Mouse (Mus musculus) heart, embryonic 13.5 days (tissue): ENCODE measurements around the gene Ski. TPM values are rescaled to one million over a fixed set of nuclear protein-coding genes. Genes with fewer than 3 reads are reported as not detected.

Source experiments
- ATAC-seq: fragments of 200-750 bp; cut with Nextera tagmentation; 2 replicates; pipeline ENCODE4 v1.8.0; 2017; ENCODE audit warnings: moderate TSS enrichment; ENCODE audit not compliant: insufficient number of reproducible peaks, low FRiP score, low TSS enrichment; ENCODE audit errors: extremely low read depth
- H3K27ac ChIP-seq: fragments of 300-500 bp; sonication (generic); replicated peaks from 2 replicates; pipeline ENCODE4 v1.5.1; 2015; ENCODE audit warnings: moderate library complexity, mild to moderate bottlenecking, inconsistent platforms
- H3K27me3 ChIP-seq: fragments of 300-500 bp; sonication (generic); replicated peaks from 2 replicates; pipeline ENCODE4 v1.6.1; 2015; ENCODE audit warnings: mild to moderate bottlenecking, inconsistent platforms
- H3K36me3 ChIP-seq: fragments of 300-500 bp; sonication (generic); 2 replicates; pipeline ENCODE4 v1.6.1; 2015; ENCODE audit warnings: mild to moderate bottlenecking, inconsistent platforms
- H3K4me1 ChIP-seq: fragments of 300-500 bp; sonication (generic); 2 replicates; pipeline ENCODE4 v1.6.1; 2015; ENCODE audit warnings: inconsistent platforms
- H3K4me2 ChIP-seq: fragments of 300-500 bp; sonication (generic); 2 replicates; pipeline ENCODE4 v1.6.1; 2015; ENCODE audit warnings: inconsistent platforms, mild to moderate bottlenecking, moderate library complexity
- H3K4me3 ChIP-seq: fragments of 300-500 bp; sonication (generic); 2 replicates; pipeline ENCODE4 v1.5.1; 2015; ENCODE audit warnings: moderate library complexity, mild to moderate bottlenecking, inconsistent platforms
- H3K9ac ChIP-seq: fragments of 300-500 bp; sonication (generic); 2 replicates; pipeline ENCODE4 v1.6.1; 2015; ENCODE audit warnings: inconsistent platforms, mild to moderate bottlenecking, moderate library complexity
- H3K9me3 ChIP-seq: fragments of 300-500 bp; sonication (generic); 2 replicates; pipeline ENCODE4 v1.6.1; 2016; ENCODE audit warnings: inconsistent platforms
- WGBS: fragments of 180-500 bp; shearing (Covaris S2); methylation state at CpG from one replicate; pipeline ENCODE4 v1.1.7; 2015; ENCODE audit warnings: mixed read lengths; 5-methylcytosine and 5-hydroxymethylcytosine counted together
- polyA plus RNA-seq: library from polyadenylated mRNA; unstranded; fragments of >200 nt; fragmentation: Nextera tagmentation; extraction: Ambion mirVana; gene quantifications from 2 replicates; pipeline ENCODE4 v1.2.1, GENCODE M21; 2015

Ski gene
- polyA plus RNA-seq, 1 experiment from 2014 or later: 10.2 TPM

- WGBS: 57% methylated on average over 8 of the region's 8 CpGs
These were observed 63.9 kb downstream of the Ski start for GRCm38 (mm10) chr4:155158543-155158917.

GRCm38 (mm10) chr4:155157871-155158542 lies 64.4 kb downstream of the Ski start:
- Histone ChIP-seq H3K4me2 (no peak overlapping the region), H3K9me3 (no peaks in the 10 kb centered on the region), H3K4me3 (no peak overlapping the region), H3K9ac (peak overlapping the region; percentile 30; the same call in 1 of the 2 replicates), H3K4me1 (peaks cover 49% of the 10 kb centered on the region), H3K36me3 (peaks cover 72% of the 10 kb centered on the region), H3K27ac (no peak overlapping the region), H3K27me3 (no peaks in the 10 kb centered on the region)
- 82% methylated on average over 27 of the region's 27 CpGs for WGBS
- ATAC-seq: no peak

More at GRCm38 (mm10) chr4:155158543-155158917, 63.9 kb downstream of the Ski start:
- H3K27ac ChIP-seq: no peak overlapping the region
- H3K9ac ChIP-seq: peak overlapping the region; percentile 30; the same call in 1 of the 2 replicates
- H3K27me3 ChIP-seq: no peaks in the 10 kb centered on the region
- peaks cover 54% of the 10 kb centered on the region for H3K4me1 ChIP-seq
- peaks cover 68% of the 10 kb centered on the region for H3K36me3 ChIP-seq
- H3K4me3 ChIP-seq: no peak overlapping the region
- no peak for ATAC-seq
- no peak overlapping the region for H3K4me2 ChIP-seq
- no peaks in the 10 kb centered on the region for H3K9me3 ChIP-seq

GRCm38 (mm10) chr4:155156734-155157133 lies 65.7 kb downstream of the Ski start:
- Histone ChIP-seq H3K4me3 (no peak overlapping the region), H3K4me1 (peaks cover 47% of the 10 kb centered on the region), H3K36me3 (peaks cover 79% of the 10 kb centered on the region), H3K4me2 (no peak overlapping the region), H3K9ac (no peak overlapping the region), H3K9me3 (no peaks in the 10 kb centered on the region), H3K27ac (no peak overlapping the region), H3K27me3 (no peaks in the 10 kb centered on the region)
- ATAC-seq: no peak
- 88% methylated on average over 17 of the region's 17 CpGs for WGBS

- no peak for ATAC-seq
- H3K27ac ChIP-seq: no peak overlapping the region
- H3K4me1 ChIP-seq: peaks cover 50% of the 10 kb centered on the region
- H3K4me2 ChIP-seq: no peak overlapping the region
- peaks cover 75% of the 10 kb centered on the region for H3K36me3 ChIP-seq
- H3K27me3 ChIP-seq: no peaks in the 10 kb centered on the region
- WGBS: 60% methylated on average over 11 of the region's 11 CpGs
- no peaks in the 10 kb centered on the region for H3K9me3 ChIP-seq
- H3K4me3 ChIP-seq: no peak overlapping the region
- peak overlapping the region; percentile 14; the same call in 1 of the 2 replicates for H3K9ac ChIP-seq
These were observed 67.4 kb downstream of the Ski start for GRCm38 (mm10) chr4:155154986-155155385.

- no peaks in the 10 kb centered on the region for H3K27me3 ChIP-seq
- no peak overlapping the region for H3K27ac ChIP-seq
- peaks cover 60% of the 10 kb centered on the region for H3K36me3 ChIP-seq
- no peaks in the 10 kb centered on the region for H3K9me3 ChIP-seq
- H3K9ac ChIP-seq: no peak overlapping the region
- ATAC-seq: no peak
- 76% methylated on average over 3 of the region's 3 CpGs for WGBS
- H3K4me2 ChIP-seq: no peak overlapping the region
- H3K4me3 ChIP-seq: no peak overlapping the region
- H3K4me1 ChIP-seq: peaks cover 57% of the 10 kb centered on the region
These were observed 68.9 kb downstream of the Ski start for GRCm38 (mm10) chr4:155153389-155154072.

GRCm38 (mm10) chr4:155152476-155152875 lies 69.9 kb downstream of the Ski start:
- peaks cover 50% of the 10 kb centered on the region for H3K36me3 ChIP-seq
- peak overlapping the region; percentile 85; the same call in 1 of the 2 replicates for H3K27ac ChIP-seq
- no peaks in the 10 kb centered on the region for H3K27me3 ChIP-seq
- H3K4me1 ChIP-seq: peaks cover 55% of the 10 kb centered on the region
- 85% methylated on average over 6 of the region's 6 CpGs for WGBS
- H3K9ac ChIP-seq: 0 out of 2 replicates have a peak overlapping the region, but pooled peaks have one; percentile 87
- ATAC-seq: no peak
- no peaks in the 10 kb centered on the region for H3K9me3 ChIP-seq
- H3K4me3 ChIP-seq: no peak overlapping the region
- H3K4me2 ChIP-seq: no peak overlapping the region

- H3K4me1 ChIP-seq: peaks cover 55% of the 10 kb centered on the region
- H3K9me3 ChIP-seq: no peaks in the 10 kb centered on the region
- WGBS: 34% methylated on average over 4 of the region's 4 CpGs
- peak overlapping the region; percentile 85 for H3K4me2 ChIP-seq
- H3K27me3 ChIP-seq: no peaks in the 10 kb centered on the region
- H3K27ac ChIP-seq: peak overlapping the region; percentile 85
- no peak overlapping the region for H3K4me3 ChIP-seq
- H3K36me3 ChIP-seq: peaks cover 43% of the 10 kb centered on the region
- H3K9ac ChIP-seq: peak overlapping the region; percentile 87
- ATAC-seq: no peak
These were observed 70.5 kb downstream of the Ski start for GRCm38 (mm10) chr4:155151845-155152244.

GRCm38 (mm10) chr4:155151221-155151788 lies 71.1 kb downstream of the Ski start:
- Histone ChIP-seq H3K9me3 (no peaks in the 10 kb centered on the region), H3K4me1 (peaks cover 55% of the 10 kb centered on the region)

GRCm38 (mm10) chr4:155150276-155151113 lies 71.9 kb downstream of the Ski start:
- H3K4me1 ChIP-seq: peaks cover 57% of the 10 kb centered on the region
- peak overlapping the region; percentile 87 for H3K9ac ChIP-seq
- peak overlapping the region; percentile 85 for H3K27ac ChIP-seq
- H3K9me3 ChIP-seq: no peaks in the 10 kb centered on the region
- 4% methylated on average over 72 of the region's 73 CpGs for WGBS
- no peaks in the 10 kb centered on the region for H3K27me3 ChIP-seq
- H3K4me3 ChIP-seq: peak overlapping the region; percentile 59
- peak; percentile 65 for ATAC-seq
- H3K4me2 ChIP-seq: peak overlapping the region; percentile 85
- H3K36me3 ChIP-seq: peaks cover 30% of the 10 kb centered on the region

More at GRCm38 (mm10) chr4:155151221-155151788, 71.1 kb downstream of the Ski start:
- H3K9ac ChIP-seq: peak overlapping the region; percentile 87
- peak overlapping the region; percentile 59 for H3K4me3 ChIP-seq
- no peak for ATAC-seq
- H3K36me3 ChIP-seq: peaks cover 38% of the 10 kb centered on the region
- WGBS: 40% methylated on average over 12 of the region's 12 CpGs
- H3K27me3 ChIP-seq: no peaks in the 10 kb centered on the region
- H3K27ac ChIP-seq: peak overlapping the region; percentile 85
- peak overlapping the region; percentile 85 for H3K4me2 ChIP-seq

- Histone ChIP-seq H3K27ac (peak overlapping the region; percentile 85), H3K9me3 (no peaks in the 10 kb centered on the region), H3K4me3 (peak overlapping the region; percentile 59; the same call in 1 of the 2 replicates), H3K4me2 (peak overlapping the region; percentile 85), H3K36me3 (peaks cover 24% of the 10 kb centered on the region), H3K9ac (peak overlapping the region; percentile 87), H3K27me3 (no peaks in the 10 kb centered on the region), H3K4me1 (peaks cover 58% of the 10 kb centered on the region)
- 53% methylated on average over 6 of the region's 6 CpGs for WGBS
- no peak for ATAC-seq
These were observed 72.5 kb downstream of the Ski start for GRCm38 (mm10) chr4:155149941-155150275.
